Mouse (Mus musculus): ENCODE data around the gene Lrsam1. TPM values are rescaled to one million over a fixed set of nuclear protein-coding genes. Genes with fewer than 3 reads are reported as not detected.
"Not testable (repeated sequence)": the region's sequence is repeated elsewhere in the genome, so short reads cannot be mapped to it uniquely, and the experiment has no call there.

Gene Lrsam1
- 11.2 and 12.2 TPM in 2 replicates for polyA plus RNA-seq (2015; fragmentation: Nextera tagmentation; extraction: Ambion mirVana)

DNA sequence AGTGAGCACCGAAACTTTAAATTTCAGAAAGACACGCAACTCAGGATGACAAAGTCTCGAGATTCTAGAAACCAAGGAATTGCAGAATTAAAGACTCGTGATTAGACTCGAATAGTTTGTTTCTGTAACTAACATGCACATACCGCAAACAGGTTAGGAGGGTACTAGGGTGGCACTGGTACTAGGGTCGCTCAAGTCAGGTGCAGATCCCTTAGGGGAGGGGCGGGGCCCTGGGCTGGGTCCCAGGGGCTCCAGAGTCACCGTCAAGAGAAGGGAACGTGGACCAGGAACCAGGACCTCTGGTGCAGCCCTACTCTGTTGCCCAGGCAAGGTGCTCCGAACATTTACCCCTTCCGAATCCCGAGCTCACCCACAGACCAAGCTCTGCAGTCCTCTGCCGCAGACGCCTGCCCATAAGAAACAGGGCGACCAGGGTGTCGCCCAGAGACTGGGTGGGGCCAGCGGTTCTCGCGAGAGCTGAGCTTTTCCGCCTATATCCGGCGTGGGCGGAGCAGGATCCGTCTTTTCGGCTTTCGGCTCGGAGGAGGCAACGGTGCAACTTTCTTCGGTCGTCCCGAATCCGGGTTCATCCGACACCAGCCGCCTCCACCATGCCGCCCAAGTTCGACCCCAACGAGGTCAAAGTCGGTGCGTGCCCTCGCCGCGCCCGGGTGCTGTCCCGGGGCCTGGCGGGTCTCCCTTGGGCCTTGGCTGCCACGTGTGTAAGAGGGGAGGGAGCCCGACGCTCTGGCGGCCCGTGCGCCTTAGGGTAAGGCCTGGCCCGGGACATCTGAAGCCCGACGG lies at the start of gene Lrsam1, which contains the start of gene Rpl12:
Gene Lrsam1, minus strand, starts transcription at position 423 of the 804 bp plus-strand sequence.
Gene Rpl12, plus strand, starts transcription at position 368 of the 804 bp plus-strand sequence.
- peak within 1 kb of the TSS; percentile 68 for H3K4me2 ChIP-seq

DNA sequence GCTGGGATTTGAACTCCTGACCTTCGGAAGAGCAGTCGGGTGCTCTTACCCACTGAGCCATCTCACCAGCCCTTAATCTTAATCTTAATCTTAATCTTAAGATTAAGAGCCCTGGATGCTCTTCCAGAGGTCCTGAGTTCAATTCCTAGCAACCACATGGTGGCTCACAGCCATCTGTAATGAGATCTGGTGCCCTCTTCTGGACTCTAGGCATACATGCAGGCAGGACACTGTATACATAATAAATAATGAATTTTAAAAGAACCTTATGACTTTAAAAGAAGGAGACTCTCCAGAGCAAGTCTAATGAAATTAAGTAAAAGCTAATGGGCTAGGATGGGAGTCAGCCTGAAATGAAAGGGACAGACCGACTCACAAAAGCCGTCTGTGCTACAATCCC lies 47.6 kb upstream of the Lrsam1 start:
- not testable (repeated sequence) for H3K4me3 ChIP-seq (replicated peaks); H3K9me3 ChIP-seq (replicated peaks); H3K36me3 ChIP-seq; ATAC-seq (replicated peaks; ENCODE audit: low FRiP score); H3K4me1 ChIP-seq; H3K27me3 ChIP-seq; H3K27ac ChIP-seq; H3K9ac ChIP-seq; H3K4me2 ChIP-seq
- 87% methylated on average over 4 of the region's 4 CpGs for WGBS

More for the DNA sequence above, at the start of gene Lrsam1, which contains the start of gene Rpl12:
- peak within 1 kb of the TSS; percentile 90 for H3K4me3 ChIP-seq (replicated peaks)
- H3K36me3 ChIP-seq: peaks cover 39% of the 10 kb centered on the region
- H3K27ac ChIP-seq: peak within 1 kb of the TSS; percentile 91
- no peaks in the 10 kb centered on the region for H3K9me3 ChIP-seq (replicated peaks)
- WGBS: 3% methylated on average over 55 of the region's 55 CpGs
- H3K9ac ChIP-seq: peak within 1 kb of the TSS; percentile 98
- H3K4me1 ChIP-seq: peaks cover 46% of the 10 kb centered on the region
- H3K27me3 ChIP-seq: no peaks in the 10 kb centered on the region
- ATAC-seq (replicated peaks; ENCODE audit: low FRiP score): peak; percentile 92

DNA sequence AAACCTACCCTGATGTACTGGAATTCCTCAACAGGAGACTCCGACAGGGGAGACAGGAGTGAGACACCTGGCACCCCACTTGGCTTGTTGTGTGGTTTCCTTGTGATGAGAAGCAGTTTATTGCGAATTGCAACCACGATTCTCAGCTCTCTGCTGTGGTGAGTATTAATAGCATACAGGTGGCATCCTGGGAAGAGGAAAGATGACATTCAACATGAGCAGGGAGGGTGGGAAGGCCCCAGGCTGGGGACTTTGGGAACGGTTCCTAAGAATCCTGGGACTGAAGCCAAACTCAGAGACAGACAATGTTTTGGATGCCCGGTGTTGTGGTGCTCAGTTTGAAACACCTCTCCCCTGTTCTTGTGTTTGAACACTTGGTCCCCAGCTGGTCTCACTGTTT lies 43.6 kb upstream of the Lrsam1 start:
- Histone ChIP-seq H3K4me1 (no peaks in the 10 kb centered on the region), H3K27me3 (no peaks in the 10 kb centered on the region), H3K27ac (no peak overlapping the region), H3K4me2 (no peak overlapping the region), H3K9ac (no peak overlapping the region), H3K4me3 (replicated peaks) (no peak overlapping the region), H3K9me3 (replicated peaks) (no peaks in the 10 kb centered on the region), H3K36me3 (0 out of 2 replicates have a peak, but pooled peaks cover 5% of the 10 kb centered on the region)
- 78% methylated on average over 5 of the region's 5 CpGs for whole genome bisulfite sequencing
- ATAC-seq (replicated peaks; ENCODE audit: low FRiP score): no peak

DNA sequence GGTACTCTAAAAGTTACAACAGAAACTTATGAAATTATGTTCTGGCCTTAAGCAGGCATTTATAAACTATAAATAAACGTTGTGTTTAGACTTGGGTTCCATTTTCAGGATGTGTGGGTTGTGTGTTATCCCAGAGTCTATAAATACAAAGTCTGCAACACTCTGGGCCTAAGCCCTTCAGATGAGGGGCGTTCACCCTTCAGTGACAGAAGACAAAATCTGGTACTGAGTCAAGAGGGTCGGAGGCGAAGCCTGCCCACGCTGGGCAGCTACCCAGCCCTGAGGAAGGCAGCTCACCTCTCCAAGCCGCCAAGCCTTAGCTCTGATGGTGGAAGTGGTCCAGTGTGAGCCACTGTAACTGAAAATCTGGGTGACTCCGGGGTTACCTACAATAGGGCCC lies 40.7 kb upstream of the Lrsam1 start:
- H3K36me3 ChIP-seq: 0 out of 2 replicates have a peak, but pooled peaks cover 5% of the 10 kb centered on the region
- 90% methylated on average over 7 of the region's 7 CpGs for WGBS
- H3K4me1 ChIP-seq: no peaks in the 10 kb centered on the region
- no peaks in the 10 kb centered on the region for H3K9me3 ChIP-seq (replicated peaks)
- no peak overlapping the region for H3K27ac ChIP-seq
- H3K4me2 ChIP-seq: no peak overlapping the region
- H3K4me3 ChIP-seq (replicated peaks): no peak overlapping the region
- H3K27me3 ChIP-seq: no peaks in the 10 kb centered on the region
- ATAC-seq (replicated peaks; ENCODE audit: low FRiP score): no peak
- H3K9ac ChIP-seq: no peak overlapping the region

DNA sequence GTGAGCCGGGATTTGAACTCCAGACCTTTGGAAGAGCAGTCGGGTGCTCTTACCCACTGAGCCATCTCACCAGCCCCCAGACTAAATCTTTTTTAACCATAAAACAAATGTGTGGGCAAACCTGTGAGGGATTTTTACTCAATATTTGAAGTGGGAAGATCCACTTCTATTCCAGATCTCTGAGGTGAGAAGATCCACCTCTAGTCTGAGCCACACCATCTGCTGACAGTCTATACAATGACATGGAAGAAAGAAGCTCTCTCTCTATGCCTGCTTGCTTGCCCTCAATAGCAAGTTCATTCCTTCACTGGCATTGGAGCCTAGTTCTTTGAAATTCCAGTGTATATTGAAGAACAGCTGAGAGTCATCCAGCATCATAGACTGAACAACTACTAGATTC lies 38.3 kb upstream of the Lrsam1 start:
- Histone ChIP-seq H3K36me3 (no peaks in the 10 kb centered on the region), H3K4me1 (0 out of 2 replicates have a peak, but pooled peaks cover 7% of the 10 kb centered on the region), H3K9ac (no peak overlapping the region), H3K4me3 (replicated peaks) (no peak overlapping the region), H3K27me3 (no peaks in the 10 kb centered on the region), H3K9me3 (replicated peaks) (no peaks in the 10 kb centered on the region), H3K27ac (no peak overlapping the region), H3K4me2 (no peak overlapping the region)
- ATAC-seq (replicated peaks; ENCODE audit: low FRiP score): no peak
- WGBS: 86% methylated on average over 2 of the region's 2 CpGs

DNA sequence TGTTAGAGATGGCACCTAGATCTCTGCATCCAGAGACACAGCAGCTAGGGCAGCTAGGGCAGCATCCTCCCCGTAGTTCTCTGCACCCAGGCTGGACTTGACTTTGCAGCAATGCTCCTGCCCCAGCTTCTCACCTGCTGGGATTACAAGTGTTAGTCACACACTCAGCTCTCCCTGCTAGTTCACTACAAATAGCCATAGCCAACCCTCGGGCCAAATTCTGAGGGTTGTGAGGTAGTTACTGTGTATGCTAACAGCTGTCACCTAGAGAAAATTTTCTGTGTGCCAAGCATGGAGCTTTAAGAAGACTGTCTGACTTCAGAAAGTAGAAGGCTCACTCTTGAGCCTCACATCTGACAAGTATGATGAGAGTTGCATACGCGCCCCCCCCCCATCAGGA lies 36.4 kb upstream of the Lrsam1 start:
- ATAC-seq (replicated peaks; ENCODE audit: low FRiP score): no peak
- Histone ChIP-seq H3K9ac (no peak overlapping the region), H3K36me3 (no peaks in the 10 kb centered on the region), H3K27ac (no peak overlapping the region), H3K4me2 (no peak overlapping the region), H3K4me1 (0 out of 2 replicates have a peak, but pooled peaks cover 8% of the 10 kb centered on the region), H3K9me3 (replicated peaks) (no peaks in the 10 kb centered on the region), H3K27me3 (no peaks in the 10 kb centered on the region), H3K4me3 (replicated peaks) (no peak overlapping the region)
- 87% methylated on average over 4 of the region's 4 CpGs for WGBS

DNA sequence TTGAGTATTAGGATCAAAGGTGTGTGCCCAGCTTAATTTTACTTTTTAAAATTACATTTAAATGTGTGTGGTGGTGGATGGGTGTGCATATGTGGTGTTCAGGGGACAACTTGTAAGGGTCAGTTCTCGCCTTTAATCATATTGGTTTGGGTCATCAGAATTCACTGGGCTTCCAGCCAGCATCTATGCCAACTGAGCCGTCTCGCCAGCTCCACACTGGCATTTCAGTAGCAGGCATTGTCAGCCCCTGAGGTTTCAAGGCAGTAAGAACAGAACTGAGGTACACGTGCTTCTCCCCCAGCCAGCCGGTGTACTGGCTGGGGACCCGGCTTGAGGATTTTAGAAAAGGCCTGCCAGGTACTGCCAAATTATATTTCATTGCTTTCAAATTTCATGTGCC lies 35.7 kb upstream of the Lrsam1 start:
- H3K27me3 ChIP-seq: no peaks in the 10 kb centered on the region
- no peak overlapping the region for H3K9ac ChIP-seq
- no peak overlapping the region for H3K4me3 ChIP-seq (replicated peaks)
- H3K4me1 ChIP-seq: peaks cover 14% of the 10 kb centered on the region
- H3K9me3 ChIP-seq (replicated peaks): no peaks in the 10 kb centered on the region
- WGBS: 86% methylated on average over 6 of the region's 6 CpGs
- H3K27ac ChIP-seq: no peak overlapping the region
- ATAC-seq (replicated peaks; ENCODE audit: low FRiP score): no peak
- no peaks in the 10 kb centered on the region for H3K36me3 ChIP-seq
- no peak overlapping the region for H3K4me2 ChIP-seq

DNA sequence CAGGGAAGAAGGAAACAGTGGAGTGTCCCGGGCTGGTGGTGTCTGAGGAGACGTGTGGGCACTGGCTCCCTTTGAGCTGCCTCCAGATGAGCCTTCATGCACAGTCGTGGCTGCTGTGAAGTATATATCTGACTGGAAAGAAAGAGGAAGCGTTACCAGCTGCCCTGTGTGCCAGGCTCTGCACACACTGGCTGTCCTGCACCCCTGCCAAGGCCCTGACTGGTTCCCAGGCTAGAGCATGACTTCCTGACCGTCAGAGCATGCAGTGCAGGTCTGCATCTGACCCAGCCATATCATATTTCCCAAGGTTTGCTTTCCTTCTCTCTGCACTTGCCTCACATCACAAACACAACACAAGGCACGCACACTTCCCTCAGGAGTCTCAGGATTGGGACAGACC lies 30.7 kb upstream of the Lrsam1 start:
- WGBS: 40% methylated on average over 6 of the region's 6 CpGs
- Histone ChIP-seq H3K4me2 (no peak overlapping the region), H3K4me1 (peaks cover 23% of the 10 kb centered on the region), H3K4me3 (replicated peaks) (no peak overlapping the region), H3K27me3 (no peaks in the 10 kb centered on the region), H3K9me3 (replicated peaks) (no peaks in the 10 kb centered on the region), H3K36me3 (no peaks in the 10 kb centered on the region), H3K9ac (no peak overlapping the region), H3K27ac (0 out of 2 replicates have a peak overlapping the region, but pooled peaks have one; percentile 9)
- ATAC-seq (replicated peaks; ENCODE audit: low FRiP score): peak; percentile 69

DNA sequence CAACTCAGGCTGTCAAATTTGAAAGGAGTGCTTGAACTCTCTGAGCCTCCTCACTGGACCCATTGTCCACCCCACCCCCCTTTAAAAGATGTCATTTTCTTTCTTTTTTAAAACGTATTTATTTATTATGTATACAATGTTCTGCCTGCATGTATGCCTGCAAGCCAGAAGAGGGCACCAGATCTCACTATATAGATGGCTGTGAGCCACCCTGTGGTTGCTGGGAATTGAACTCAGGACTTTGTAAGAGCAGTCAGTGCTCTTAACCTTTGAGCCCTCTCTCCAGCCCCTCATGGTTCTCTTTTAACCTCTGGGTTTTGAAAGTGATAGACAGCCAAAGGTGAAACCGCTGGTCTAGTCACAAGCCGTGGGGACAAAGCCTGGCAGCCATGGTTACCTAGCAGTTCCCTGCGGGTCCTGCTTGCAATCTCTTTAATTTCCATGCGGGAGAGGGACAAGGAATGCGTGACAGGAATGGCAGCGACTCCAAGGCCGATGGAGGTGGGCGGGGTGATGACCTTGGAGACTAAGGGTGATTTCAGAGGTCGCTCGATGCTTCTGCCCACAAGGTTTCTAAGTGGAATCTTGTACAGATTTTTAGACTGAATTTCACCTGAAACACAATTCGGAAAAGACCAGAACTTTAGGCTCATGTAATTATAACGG lies 28.9 kb upstream of the Lrsam1 start:
- H3K36me3 ChIP-seq: no peaks in the 10 kb centered on the region
- H3K4me2 ChIP-seq: no peak overlapping the region
- peaks cover 22% of the 10 kb centered on the region for H3K4me1 ChIP-seq
- no peak overlapping the region for H3K4me3 ChIP-seq (replicated peaks)
- H3K9ac ChIP-seq: no peak overlapping the region
- H3K27ac ChIP-seq: no peak overlapping the region
- ATAC-seq (replicated peaks; ENCODE audit: low FRiP score): no peak
- 59% methylated on average over 13 of the region's 13 CpGs for WGBS
- no peaks in the 10 kb centered on the region for H3K9me3 ChIP-seq (replicated peaks)
- H3K27me3 ChIP-seq: no peaks in the 10 kb centered on the region

DNA sequence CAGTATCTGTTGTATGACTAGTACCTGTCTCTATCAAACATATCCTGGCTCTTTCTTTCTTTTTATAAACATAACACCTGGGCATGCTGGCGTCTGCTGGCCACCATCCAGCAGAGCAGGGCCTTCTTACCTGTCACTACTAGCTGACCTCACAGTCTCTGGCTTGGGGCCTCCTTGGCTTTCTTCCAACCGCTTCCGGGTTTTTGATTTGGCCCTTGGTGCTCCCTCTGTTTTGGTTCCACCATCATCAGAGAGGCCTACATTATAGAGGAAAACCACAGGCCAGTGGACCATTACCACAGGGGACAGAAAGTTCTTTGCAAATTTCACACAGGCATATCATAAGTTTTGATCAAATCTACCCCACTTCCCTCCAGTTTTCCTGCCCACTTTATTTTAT lies 28.0 kb upstream of the Lrsam1 start:
- H3K9ac ChIP-seq: no peak overlapping the region
- no peak overlapping the region for H3K27ac ChIP-seq
- 68% methylated on average over 3 of the region's 3 CpGs for WGBS
- no peak overlapping the region for H3K4me3 ChIP-seq (replicated peaks)
- no peaks in the 10 kb centered on the region for H3K36me3 ChIP-seq
- H3K4me1 ChIP-seq: peaks cover 15% of the 10 kb centered on the region
- ATAC-seq (replicated peaks; ENCODE audit: low FRiP score): no peak
- H3K9me3 ChIP-seq (replicated peaks): no peaks in the 10 kb centered on the region
- H3K4me2 ChIP-seq: no peak overlapping the region
- no peaks in the 10 kb centered on the region for H3K27me3 ChIP-seq

DNA sequence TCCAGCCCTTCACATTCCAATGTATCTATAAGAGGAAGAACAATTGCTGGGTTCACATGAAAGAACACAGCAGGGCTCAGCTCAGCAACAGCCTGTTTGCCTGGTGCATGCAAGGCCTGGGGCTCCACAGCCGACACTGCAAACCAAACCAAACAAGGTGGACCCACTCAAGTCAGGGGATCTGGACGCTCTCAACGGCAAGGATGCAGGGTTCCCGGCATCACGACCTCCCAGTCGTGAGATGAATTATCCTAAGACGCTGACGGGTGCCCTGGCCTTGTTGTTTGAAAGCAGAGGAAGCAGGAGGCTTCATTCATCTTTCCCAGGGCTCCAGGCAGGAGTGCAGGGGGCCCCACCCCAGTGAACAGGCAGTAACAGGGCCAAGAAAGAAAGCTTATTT lies 24.4 kb upstream of the Lrsam1 start:
- no peak overlapping the region for H3K27ac ChIP-seq
- H3K4me1 ChIP-seq: peaks cover 16% of the 10 kb centered on the region
- 69% methylated on average over 8 of the region's 8 CpGs for WGBS
- no peak overlapping the region for H3K4me2 ChIP-seq
- no peaks in the 10 kb centered on the region for H3K27me3 ChIP-seq
- no peaks in the 10 kb centered on the region for H3K9me3 ChIP-seq (replicated peaks)
- H3K9ac ChIP-seq: no peak overlapping the region
- no peaks in the 10 kb centered on the region for H3K36me3 ChIP-seq
- ATAC-seq (replicated peaks; ENCODE audit: low FRiP score): no peak
- H3K4me3 ChIP-seq (replicated peaks): no peak overlapping the region

DNA sequence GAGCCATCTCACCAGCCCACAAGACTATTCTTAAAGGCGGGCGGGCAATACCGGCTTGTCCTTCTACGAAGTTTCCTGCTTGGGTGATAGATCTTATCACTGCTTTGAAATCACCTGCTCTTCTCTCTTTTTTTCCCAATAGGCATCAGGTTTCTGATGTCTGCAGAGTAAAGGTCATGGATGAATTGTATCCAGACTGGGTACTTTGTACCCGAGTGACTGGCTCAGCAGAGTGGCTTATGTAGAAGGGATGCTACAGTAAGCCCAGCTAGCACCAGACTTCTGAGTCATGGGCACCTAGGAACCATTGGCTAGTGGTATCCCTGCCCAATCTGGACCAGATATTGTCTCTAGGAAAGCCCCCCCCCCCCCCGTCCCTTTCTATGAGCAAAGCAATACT lies 22.2 kb upstream of the Lrsam1 start:
- H3K27me3 ChIP-seq: no peaks in the 10 kb centered on the region
- H3K4me2 ChIP-seq: peak overlapping the region; percentile 99; the same call in 1 of the 2 replicates
- no peaks in the 10 kb centered on the region for H3K9me3 ChIP-seq (replicated peaks)
- 41% methylated on average over 6 of the region's 6 CpGs for WGBS
- H3K9ac ChIP-seq: no peak overlapping the region
- H3K4me3 ChIP-seq (replicated peaks): no peak overlapping the region
- ATAC-seq (replicated peaks; ENCODE audit: low FRiP score): no peak
- H3K4me1 ChIP-seq: peaks cover 21% of the 10 kb centered on the region
- H3K36me3 ChIP-seq: 0 out of 2 replicates have a peak, but pooled peaks cover under 1% of the 10 kb centered on the region
- H3K27ac ChIP-seq: no peak overlapping the region

Measured in kidney, embryonic 15.5 days (tissue).